Mouse (Mus musculus) ZHBTc4 (cell line): ENCODE results near the gene Kirrel3.

ENCODE experiments used
- DNase-seq: peaks from one replicate; pipeline ENCODE4 v3.0.0-alpha.2; 2011; ENCODE audit warnings: low read depth, low spot score

Kirrel3 gene

GRCm38 (mm10) chr9:34977700-34978099 is 492.0 kb downstream of the Kirrel3 start:
- DNase-seq: no peak

DNA sequence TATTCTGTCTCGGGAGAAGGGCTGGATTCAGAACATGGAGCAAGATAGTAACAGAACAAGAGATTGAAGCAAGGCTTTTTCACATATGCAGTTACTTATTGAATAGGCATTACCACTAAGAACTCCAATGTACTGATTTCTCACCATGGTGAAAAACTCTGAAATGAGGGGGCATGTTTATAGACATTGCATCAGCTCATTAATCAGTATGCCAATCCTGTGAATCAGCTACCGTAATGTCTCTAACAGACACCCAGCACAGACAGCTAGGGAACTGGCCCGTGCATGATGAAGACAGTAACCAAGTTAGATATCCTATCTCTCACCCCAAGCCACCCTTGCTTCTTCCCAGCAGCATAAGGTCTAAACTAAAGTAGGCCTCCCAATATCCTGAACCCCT is 492.5 kb downstream of the Kirrel3 start:
- DNase-seq: no peak

- DNase-seq: no peak
These were observed 495.0 kb downstream of the Kirrel3 start for GRCm38 (mm10) chr9:34980516-34981265.

- DNase-seq: peak; percentile 75
These were observed 498.1 kb downstream of the Kirrel3 start for GRCm38 (mm10) chr9:34983513-34984462.

DNA sequence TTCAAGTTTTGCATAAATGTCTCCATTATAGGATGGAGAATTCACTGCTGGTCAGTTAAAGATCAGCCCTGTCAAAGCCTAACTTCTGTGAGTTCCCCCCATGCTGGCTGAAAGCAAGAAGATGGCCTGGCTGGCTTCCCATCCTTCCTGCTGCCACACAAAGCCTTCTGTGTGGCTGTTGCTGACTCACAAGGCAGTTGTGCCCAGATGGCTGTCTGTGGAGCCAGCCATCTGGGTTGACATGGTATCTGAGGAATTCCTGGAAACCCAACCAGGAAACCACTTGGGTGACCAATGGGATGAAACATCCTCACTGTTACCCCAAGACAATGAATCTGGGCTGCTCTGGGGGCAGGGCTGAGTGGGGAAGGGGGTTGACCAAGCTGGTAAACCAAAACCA is 500.5 kb downstream of the Kirrel3 start:
- no peak for DNase-seq

DNA sequence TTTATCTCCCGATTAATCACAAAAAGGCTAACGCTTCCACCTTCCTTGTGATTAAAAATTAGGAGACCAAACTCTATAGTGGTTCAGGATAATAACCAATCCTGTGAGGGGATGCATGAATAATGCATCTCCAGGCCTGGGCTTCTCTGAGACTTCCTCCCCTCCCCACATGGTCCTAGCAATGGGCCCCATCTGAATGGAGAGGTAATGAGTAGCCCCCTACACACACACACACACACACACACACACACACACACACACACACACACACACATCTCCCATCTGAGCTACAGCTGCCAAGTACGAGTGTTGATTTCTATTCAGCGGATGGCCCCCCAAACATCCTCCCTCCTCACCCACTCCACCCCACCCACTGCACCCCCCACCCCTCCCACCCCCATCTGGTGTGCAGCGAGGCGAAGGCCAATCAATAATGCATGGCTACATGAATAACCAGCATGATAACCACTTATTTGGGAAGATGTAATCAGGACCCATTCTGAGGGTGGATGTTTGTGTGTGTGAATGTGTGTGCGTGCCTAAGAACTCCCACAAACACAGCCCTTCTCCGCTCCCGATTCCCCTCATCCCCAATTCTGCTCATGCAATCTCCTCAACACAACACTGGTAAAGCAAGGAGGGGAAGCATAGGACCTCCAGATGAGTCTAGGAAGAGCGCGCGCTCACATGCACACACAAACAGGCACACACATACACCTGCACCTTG is 501.9 kb downstream of the Kirrel3 start:
- no peak for DNase-seq

- DNase-seq: no peak
These were observed 503.0 kb downstream of the Kirrel3 start for GRCm38 (mm10) chr9:34988683-34989082.

DNA sequence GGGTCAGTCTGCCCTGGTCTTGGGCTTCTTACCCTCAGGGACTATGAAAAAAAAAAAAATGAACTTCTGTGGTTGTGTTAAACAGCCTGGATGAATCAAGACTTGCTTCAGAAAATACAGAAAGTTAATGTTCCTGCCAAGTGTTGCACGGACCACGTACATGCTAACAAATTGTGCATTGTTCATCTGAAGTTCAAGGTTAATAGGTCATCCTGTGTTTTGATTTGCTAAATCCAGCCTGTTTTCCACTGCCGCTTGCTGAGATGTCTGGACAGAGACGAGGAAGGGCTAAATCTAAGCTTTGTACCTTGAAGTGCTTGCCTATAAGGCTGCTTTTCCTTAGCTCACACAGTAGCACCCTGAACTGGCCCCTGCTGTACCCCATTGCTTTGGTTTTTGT is 506.5 kb downstream of the Kirrel3 start:
- peak; percentile 16 for DNase-seq

DNA sequence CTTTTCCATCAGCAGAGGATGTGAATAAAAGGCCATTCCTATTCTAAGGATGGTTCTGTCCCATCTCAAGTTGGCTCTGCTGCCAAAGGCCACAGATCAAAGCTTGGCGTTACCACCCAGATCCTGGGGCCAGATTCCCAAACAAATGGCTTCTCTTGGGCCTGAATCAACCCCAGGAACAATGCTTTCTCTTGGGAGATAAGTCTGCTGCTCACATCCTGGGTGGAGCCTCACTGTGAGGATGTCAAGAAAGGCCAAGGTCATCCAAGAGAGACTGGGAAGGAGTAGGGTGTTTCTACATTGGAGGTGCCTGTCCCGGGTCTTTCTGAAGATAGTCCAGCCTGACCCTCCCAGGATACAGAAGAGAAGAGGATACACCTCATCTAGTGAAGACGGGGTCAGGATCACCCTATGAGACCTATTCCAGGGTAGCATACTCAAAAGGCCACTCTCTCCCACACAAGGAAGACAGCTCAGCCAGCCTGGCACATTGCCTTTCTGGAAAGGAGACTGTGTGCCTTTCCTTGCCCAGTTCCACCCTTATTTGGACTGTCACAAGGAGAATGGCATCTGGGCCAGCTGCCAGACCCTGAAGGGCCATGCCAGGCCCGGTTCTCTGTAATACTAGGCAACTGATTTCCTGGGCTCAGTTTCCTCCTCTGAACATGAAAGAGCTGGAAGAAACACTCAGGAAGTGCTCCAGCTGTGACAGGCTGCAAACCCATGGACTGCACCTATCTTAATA is 507.9 kb downstream of the Kirrel3 start:
- peak; percentile 78 for DNase-seq

DNA sequence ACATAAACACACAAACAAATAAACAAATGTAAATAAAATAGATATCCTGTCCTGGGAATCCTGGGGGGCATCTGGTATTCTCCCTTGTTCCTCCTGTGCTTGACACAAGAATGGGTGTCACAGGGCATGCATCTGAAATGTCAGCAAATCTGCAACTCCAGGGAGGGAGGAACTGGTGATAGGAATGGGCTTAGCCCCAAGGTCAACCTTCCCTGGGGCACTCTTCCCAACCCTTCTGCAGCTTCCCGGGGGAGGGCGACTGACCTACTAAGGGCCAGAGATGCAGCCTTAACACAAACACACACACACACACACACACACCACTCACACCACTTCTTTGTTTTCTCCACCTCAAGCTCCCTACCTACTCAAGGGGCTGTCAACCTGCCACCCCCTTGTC is 509.4 kb downstream of the Kirrel3 start:
- DNase-seq: no peak

DNA sequence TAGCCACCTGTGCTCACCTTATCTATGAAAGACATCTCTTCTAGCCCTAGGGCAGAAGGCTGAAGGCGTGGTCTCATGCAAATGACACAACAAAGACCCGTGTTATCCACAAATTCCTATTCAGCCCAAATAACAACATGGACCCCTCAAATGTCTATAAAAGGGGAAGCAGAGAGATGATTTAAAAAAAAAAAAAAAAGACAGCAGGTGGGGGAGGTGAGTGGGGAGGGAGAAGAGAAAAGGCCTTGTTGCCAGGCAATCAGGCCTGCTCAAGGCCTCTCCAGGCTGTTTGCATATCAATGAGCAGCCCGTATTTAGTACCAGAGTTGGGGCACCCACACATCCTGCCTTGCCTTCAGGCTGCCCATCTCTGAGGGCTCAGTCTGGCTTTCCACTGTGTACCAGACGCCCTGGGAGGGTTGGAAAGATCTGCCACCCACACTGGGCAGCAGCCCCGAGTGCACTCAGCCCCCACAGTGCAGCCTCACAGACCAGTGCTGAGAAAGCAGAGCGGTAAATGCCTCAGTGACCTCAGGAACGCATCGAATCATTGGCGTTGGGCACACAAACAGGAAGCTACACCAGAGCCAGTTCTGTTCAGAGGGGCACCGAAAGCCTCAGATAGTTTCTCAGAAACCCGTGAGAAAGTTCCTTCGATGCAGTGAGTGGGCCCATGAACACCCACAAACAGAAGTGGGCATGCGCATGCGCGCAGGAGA is 510.1 kb downstream of the Kirrel3 start:
- peak; percentile 52 for DNase-seq

DNA sequence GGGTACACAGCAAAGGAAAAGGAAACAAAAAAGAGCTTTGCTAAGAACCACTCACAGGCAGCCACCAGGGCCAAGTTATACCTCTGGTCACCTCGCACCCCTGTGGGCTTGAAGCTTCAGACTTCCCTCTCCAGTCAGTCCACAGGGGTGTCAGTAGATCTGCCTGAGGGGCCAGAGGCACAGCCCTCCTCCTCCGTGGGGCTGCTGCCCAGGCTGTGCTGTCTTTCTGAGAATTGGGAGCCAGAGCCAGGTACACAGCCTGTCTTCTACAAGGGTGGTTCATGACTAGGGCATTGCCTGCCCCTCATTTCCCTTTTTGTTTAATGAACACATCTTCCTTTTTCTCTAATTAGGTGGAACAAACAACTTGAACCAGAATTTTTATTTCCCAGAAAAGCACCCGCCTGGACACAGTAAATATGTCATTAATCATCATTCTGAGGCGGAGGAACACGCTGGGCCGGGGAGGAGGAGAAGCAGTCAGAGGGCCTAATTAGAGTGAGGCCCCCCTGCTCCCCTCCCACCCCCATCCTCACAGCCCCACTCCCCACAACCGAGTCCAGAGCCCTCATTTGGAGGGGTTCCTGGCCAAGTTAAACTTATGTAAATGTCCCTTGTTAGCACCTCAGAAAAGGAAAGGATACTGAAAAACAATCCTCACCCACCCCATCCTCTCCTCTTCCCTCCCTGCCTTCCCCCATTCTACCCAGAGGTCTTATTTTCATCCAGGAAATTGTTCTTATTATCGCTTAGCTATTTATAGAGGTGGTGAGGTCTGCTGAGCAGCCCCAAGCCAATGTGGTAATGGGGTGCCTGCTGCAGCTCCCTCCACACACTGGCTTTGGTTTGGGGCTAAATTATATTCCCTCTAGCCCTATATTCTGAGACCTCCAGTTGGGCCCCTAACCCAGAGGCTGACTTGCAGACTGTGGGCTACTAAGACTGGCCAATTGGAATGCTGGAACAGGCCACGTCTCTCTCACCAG is 512.5 kb downstream of the Kirrel3 start:
- DNase-seq: no peak

GRCm38 (mm10) chr9:35004113-35004512 is 518.4 kb downstream of the Kirrel3 start:
- no peak for DNase-seq

DNA sequence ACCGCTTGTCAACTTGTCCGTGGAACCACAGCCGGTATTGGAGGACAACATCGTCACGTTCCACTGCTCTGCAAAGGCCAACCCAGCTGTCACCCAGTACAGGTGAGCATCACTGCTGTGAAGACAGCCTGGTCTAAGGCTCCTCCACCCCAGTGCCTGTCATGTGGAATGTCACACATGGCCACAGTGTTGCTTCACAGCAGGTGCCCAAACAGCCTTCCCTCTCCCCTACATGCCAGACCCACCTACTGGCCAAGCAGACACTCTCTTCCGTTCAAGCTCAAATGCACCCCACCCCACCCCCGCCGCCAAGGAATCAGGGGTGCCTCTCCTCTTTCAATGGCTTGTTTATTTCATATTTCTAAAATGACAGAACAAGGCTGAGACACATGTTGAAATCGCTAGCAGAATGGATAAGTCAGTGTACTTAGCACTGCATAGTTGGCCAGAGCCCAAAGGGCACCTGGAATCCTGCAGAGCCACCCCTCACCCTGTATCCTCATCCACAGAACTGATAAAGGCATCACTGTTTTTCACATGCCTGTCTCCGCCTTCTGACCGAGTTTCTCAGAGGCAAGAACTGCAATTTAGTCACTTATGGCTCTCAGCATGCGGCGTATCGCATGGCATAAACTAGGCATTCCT is 522.1 kb downstream of the Kirrel3 start:
- no peak for DNase-seq

DNA sequence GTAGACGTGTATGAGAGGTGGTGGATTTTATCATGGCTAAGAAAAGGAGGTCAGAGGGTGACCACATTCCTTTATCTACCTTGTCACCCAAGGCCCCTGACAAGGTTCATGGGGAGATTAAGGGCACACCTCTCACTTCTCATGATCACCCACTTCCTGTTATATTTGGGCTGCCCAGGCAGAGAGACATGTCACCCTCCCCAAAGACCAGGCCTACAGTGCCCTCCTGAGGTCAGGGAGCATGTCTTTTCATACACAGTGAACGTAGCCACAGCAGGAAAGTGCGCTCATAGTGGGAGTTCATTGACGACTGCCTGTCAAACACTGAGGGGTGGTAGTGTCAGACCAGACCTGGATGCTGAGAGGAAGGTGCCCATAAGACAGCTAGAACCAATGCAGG is 531.1 kb downstream of the Kirrel3 start:
- DNase-seq: peak; percentile 57

- DNase-seq: peak; percentile 22
These were observed 531.9 kb downstream of the Kirrel3 start for GRCm38 (mm10) chr9:35017563-35017962.

- DNase-seq: peak; percentile 17
These were observed 532.4 kb downstream of the Kirrel3 start for GRCm38 (mm10) chr9:35018056-35018455.

GRCm38 (mm10) chr9:35019372-35019771 is 533.7 kb downstream of the Kirrel3 start:
- peak; percentile 73 for DNase-seq
